Mouse (Mus musculus) liver, embryonic 14.5 days (tissue): ENCODE data around the gene Tmub2.

Experiments
- CTCF ChIP-seq: IDR thresholded peaks from 2 replicates; pipeline ENCODE4 v1.5.1; 2016; ENCODE audit warnings: antibody characterized with exemption, low read depth, control low read depth
- EP300 ChIP-seq: IDR thresholded peaks from 2 replicates; pipeline ENCODE4 v1.6.1; 2016; ENCODE audit warnings: antibody characterized with exemption, low read depth

GRCm38 (mm10) chr11:102241246-102241645, 43.5 kb upstream of the Tmub2 start:
- TF ChIP-seq CTCF: no peak
- TF ChIP-seq EP300: no peak
